Mouse (Mus musculus) CH12.LX (cell line): ENCODE measurements around the gene Cog2. TPM values are rescaled to one million over a fixed set of nuclear protein-coding genes. Genes with fewer than 3 reads are reported as not detected.

Experiments
- DNase-seq: peaks from one replicate; pipeline ENCODE4 v3.0.0-alpha.2; 2013; ENCODE audit errors: extremely low read depth
- H3K27ac ChIP-seq: 2 replicates; pipeline ENCODE4 v1.5.1; 2012; ENCODE audit warnings: low read depth, mild to moderate bottlenecking, control low read depth, moderate library complexity; ENCODE audit not compliant: insufficient read depth
- H3K27me3 ChIP-seq: replicated peaks from 2 replicates; pipeline ENCODE3; 2012; ENCODE audit warnings: inconsistent platforms
- H3K36me3 ChIP-seq, 2 experiments: replicated peaks in 1 of 2; 2 replicates each; pipeline versions ENCODE3 to v1.6.1; 2012; ENCODE audit warnings: inconsistent platforms in 1 of 2, low read length in 1 of 2, mild to moderate bottlenecking in 1 of 2, mixed read lengths in 1 of 2, moderate library complexity in 1 of 2; ENCODE audit not compliant: control insufficient read depth in 1 of 2, insufficient read depth in 1 of 2
- H3K4me1 ChIP-seq, 2 experiments: 2 replicates each; pipeline ENCODE4 v1.6.1; 2012; ENCODE audit warnings: inconsistent platforms in 1 of 2, moderate library complexity in 1 of 2; ENCODE audit not compliant: insufficient read depth in 2 of 2, control insufficient read depth in 1 of 2
- H3K4me2 ChIP-seq: 2 replicates; pipeline ENCODE4 v1.6.1; 2012; ENCODE audit warnings: low read depth, mild to moderate bottlenecking, control low read depth; ENCODE audit not compliant: poor library complexity, insufficient read depth, severe bottlenecking
- H3K4me3 ChIP-seq, 3 experiments: fragments of 150-350 bp in 1 of 3; sonication (generic) in 1 of 3; replicated peaks in 1 of 3; 2 replicates each; pipeline versions ENCODE3 to v1.5.1; 2011 to 2012; ENCODE audit warnings: low read depth in 2 of 3, low read length in 2 of 3, mild to moderate bottlenecking in 2 of 3, moderate library complexity in 2 of 3, control low read depth in 1 of 3, improper control_type of control experiment in 1 of 3, inconsistent platforms in 1 of 3, mixed read lengths in 1 of 3; ENCODE audit not compliant: poor library complexity in 1 of 3
- H3K79me2 ChIP-seq: replicated peaks from 2 replicates; pipeline ENCODE4 v1.6.1; 2012; ENCODE audit warnings: mild to moderate bottlenecking, moderate library complexity; ENCODE audit not compliant: control insufficient read depth, poor library complexity, insufficient read depth, severe bottlenecking; ENCODE audit errors: extremely low read depth
- H3K9ac ChIP-seq: 2 replicates; pipeline ENCODE4 v1.6.1; 2012; ENCODE audit warnings: low read depth, mild to moderate bottlenecking, control low read depth, moderate library complexity; ENCODE audit not compliant: insufficient read depth
- H3K9me3 ChIP-seq: replicated peaks from 2 replicates; pipeline ENCODE3; 2012; ENCODE audit warnings: low read length, inconsistent platforms, mixed read lengths
- CHD2 ChIP-seq: IDR thresholded peaks from 2 replicates; pipeline ENCODE4 v1.6.1; 2011; ENCODE audit warnings: low read length, improper control_type of control experiment
- CTCF ChIP-seq, 2 experiments: IDR thresholded peaks in 1 of 2; conservative IDR thresholded peaks in 1 of 2; 2 replicates each; pipeline ENCODE4 v1.5.1; 2011 to 2012; ENCODE audit warnings: low read depth in 2 of 2, low read length in 2 of 2, improper control_type of control experiment in 1 of 2, inconsistent platforms in 1 of 2, mild to moderate bottlenecking in 1 of 2, moderate library complexity in 1 of 2
- GABPA ChIP-seq: IDR thresholded peaks from 2 replicates; pipeline ENCODE4 v1.6.1; 2012; ENCODE audit warnings: low read depth, low read length, improper control_type of control experiment, inconsistent platforms; ENCODE audit not compliant: insufficient replicate concordance
- HCFC1 ChIP-seq: IDR thresholded peaks from 2 replicates; pipeline ENCODE4 v1.6.1; 2012; ENCODE audit warnings: low read depth, mild to moderate bottlenecking, inconsistent platforms, low read length, improper control_type of control experiment
- JUN ChIP-seq: IDR thresholded peaks from 2 replicates; pipeline ENCODE4 v1.6.1; 2011; ENCODE audit warnings: low read depth, mild to moderate bottlenecking, low read length, improper control_type of control experiment, moderate library complexity; ENCODE audit not compliant: insufficient read depth
- MAZ ChIP-seq: IDR thresholded peaks from 2 replicates; pipeline ENCODE4 v1.6.1; 2012; ENCODE audit warnings: low read depth, mild to moderate bottlenecking, inconsistent platforms, low read length, improper control_type of control experiment, moderate library complexity
- MEF2A ChIP-seq: IDR thresholded peaks from 2 replicates; pipeline ENCODE4 v1.6.1; 2014; ENCODE audit warnings: low read depth, mild to moderate bottlenecking, inconsistent platforms, low read length, improper control_type of control experiment, borderline replicate concordance
- MXI1 ChIP-seq: IDR thresholded peaks from 2 replicates; pipeline ENCODE4 v1.6.1; 2011; ENCODE audit warnings: mild to moderate bottlenecking, low read depth, low read length, improper control_type of control experiment
- NRF1 ChIP-seq: IDR thresholded peaks from 2 replicates; pipeline ENCODE4 v1.6.1; 2014; ENCODE audit warnings: low read depth, mild to moderate bottlenecking, inconsistent platforms, low read length, improper control_type of control experiment, moderate library complexity
- POLR2A ChIP-seq: IDR thresholded peaks from 2 replicates; pipeline ENCODE4 v1.6.1; 2011; ENCODE audit warnings: low read depth, mild to moderate bottlenecking, improper control_type of control experiment, low read length
- RCOR1 ChIP-seq: conservative IDR thresholded peaks from 2 replicates; pipeline ENCODE4 v1.6.1; 2012; ENCODE audit warnings: low read depth, mild to moderate bottlenecking, inconsistent platforms, low read length, improper control_type of control experiment
- SMC3 ChIP-seq: IDR thresholded peaks from 2 replicates; pipeline ENCODE4 v1.6.1; 2011; ENCODE audit warnings: low read depth, low read length, improper control_type of control experiment
- USF2 ChIP-seq: conservative IDR thresholded peaks from 2 replicates; pipeline ENCODE4 v1.6.1; 2011; ENCODE audit warnings: low read depth, low read length, improper control_type of control experiment
- ZC3H11A ChIP-seq: IDR thresholded peaks from 2 replicates; pipeline ENCODE4 v1.6.1; 2012; ENCODE audit warnings: low read depth, mild to moderate bottlenecking, inconsistent platforms, low read length, improper control_type of control experiment
- ZNF384 ChIP-seq: IDR thresholded peaks from 2 replicates; pipeline ENCODE4 v1.6.1; 2012; ENCODE audit warnings: low read depth, low read length, improper control_type of control experiment, inconsistent platforms
- dilution Hi-C: fragments of 300-500 bp; cut with MboI; formaldehyde crosslinking; loops from 2 replicates; pipeline ENCODE4 v1.14.3; 2020; ENCODE audit warnings: low sequenced_read_pairs; ENCODE audit not compliant: extremely low pct_unique_long_range_greater_than_20kb, extremely low pct_ligation_motif_present
- in situ Hi-C: fragments of 300-500 bp; cut with MboI; formaldehyde crosslinking; loops from 3 replicates; pipeline ENCODE4 v1.14.3; 2019; ENCODE audit warnings: low sequenced_read_pairs, low pct_ligation_motif_present, low pct_unique_long_range_greater_than_20kb, mixed read lengths
- polyA plus RNA-seq: library from polyadenylated mRNA; unstranded; fragments of >175 nt; gene quantifications from 2 replicates; pipeline ENCODE4 v1.2.1, GENCODE M21; 2012; ENCODE audit warnings: low read depth; ENCODE audit not compliant: insufficient read length
- total RNA-seq, 2 experiments: library from RNA; depleted of rRNA; stranded (reverse); fragments of 300-350 nt in 1 of 2; fragments of >200 nt in 1 of 2; gene quantifications; 2 replicates each; pipeline ENCODE4 v1.2.3; 2012 to 2014

Cog2 gene
- total and polyA plus RNA-seq, 3 experiments, result 41.8 to 56.7 (median 55.5) TPM

- H3K36me3 ChIP-seq, result no peaks in the 10 kb centered on the region
- no peak for DNase-seq
- H3K27me3 ChIP-seq, result peaks cover 40% of the 10 kb centered on the region
- H3K4me3 ChIP-seq, result no peak overlapping the region
- peaks cover 6% of the 10 kb centered on the region for H3K9me3 ChIP-seq
- H3K9ac ChIP-seq, result no peak overlapping the region
- no peaks in the 10 kb centered on the region; a peak in 1 of 4 replicates for H3K4me1 ChIP-seq
- H3K4me2 ChIP-seq, result no peak overlapping the region
- no peak overlapping the region for H3K27ac ChIP-seq
- no peak for TF ChIP-seq GABPA
- no peak for TF ChIP-seq CHD2
- TF ChIP-seq NRF1, result no peak
- no peak for TF ChIP-seq CTCF (conservative IDR thresholded peaks at IDR 0.05 in 1 of 2, IDR thresholded peaks at IDR 0.05 in 1 of 2; ENCODE audit: low read depth in 2 of 2, low read length in 2 of 2)
- no peak for TF ChIP-seq RCOR1
- TF ChIP-seq POLR2A, result no peak
- no peak for TF ChIP-seq HCFC1
- TF ChIP-seq JUN, result no peak
- in situ Hi-C loops (no loop called here), dilution Hi-C loops (no loop called here)
- H3K79me2 ChIP-seq, result no peaks in the 10 kb centered on the region
These were observed 41.3 kb upstream of the Cog2 start for GRCm38 (mm10) chr8:124479251-124479650.

GRCm38 (mm10) chr8:124480321-124480720 is 40.2 kb upstream of the Cog2 start:
- in situ Hi-C loops, result no loop called here
- H3K4me3 ChIP-seq, result no peak overlapping the region
- dilution Hi-C loops, result no loop called here
- H3K4me2 ChIP-seq, result no peak overlapping the region
- peaks cover 6% of the 10 kb centered on the region for H3K9me3 ChIP-seq
- H3K4me1 ChIP-seq, result no peaks in the 10 kb centered on the region; a peak in 1 of 4 replicates
- no peaks in the 10 kb centered on the region for H3K36me3 ChIP-seq
- no peak for TF ChIP-seq JUN
- TF ChIP-seq, all 38 proteins: peak for 0
- Histone ChIP-seq H3K79me2 (no peaks in the 10 kb centered on the region), H3K27me3 (peaks cover 35% of the 10 kb centered on the region), H3K27ac (no peak overlapping the region), H3K9ac (no peak overlapping the region)
- DNase-seq, result no peak

- in situ Hi-C loops (no loop called here), dilution Hi-C loops (no loop called here)
- H3K9ac ChIP-seq, result no peak overlapping the region
- no peak for DNase-seq
- H3K27ac ChIP-seq, result no peak overlapping the region
- H3K4me3 ChIP-seq, result no peak overlapping the region
- no peaks in the 10 kb centered on the region for H3K79me2 ChIP-seq
- TF ChIP-seq ZNF384 (no peak), MAZ (no peak), USF2 (no peak), GABPA (no peak), CHD2 (no peak), ZC3H11A (no peak), MEF2A (no peak), MXI1 (no peak), SMC3 (no peak), NRF1 (no peak)
- H3K4me1 ChIP-seq, result no peaks in the 10 kb centered on the region; a peak in 1 of 4 replicates
- H3K9me3 ChIP-seq, result peaks cover 6% of the 10 kb centered on the region
- H3K36me3 ChIP-seq, result no peaks in the 10 kb centered on the region
- peaks cover 25% of the 10 kb centered on the region for H3K27me3 ChIP-seq
- H3K4me2 ChIP-seq, result no peak overlapping the region
These were observed 37.8 kb upstream of the Cog2 start for GRCm38 (mm10) chr8:124482790-124483189.
